Mouse (Mus musculus) fibroblast of lung, adult 2 months (primary cell): ENCODE measurements around the gene Dcst1.

ENCODE experiments used
- DNase-seq: peaks from one replicate; pipeline ENCODE4 v3.0.0-alpha.2; 2011; ENCODE audit warnings: low read depth

Dcst1 gene

DNA sequence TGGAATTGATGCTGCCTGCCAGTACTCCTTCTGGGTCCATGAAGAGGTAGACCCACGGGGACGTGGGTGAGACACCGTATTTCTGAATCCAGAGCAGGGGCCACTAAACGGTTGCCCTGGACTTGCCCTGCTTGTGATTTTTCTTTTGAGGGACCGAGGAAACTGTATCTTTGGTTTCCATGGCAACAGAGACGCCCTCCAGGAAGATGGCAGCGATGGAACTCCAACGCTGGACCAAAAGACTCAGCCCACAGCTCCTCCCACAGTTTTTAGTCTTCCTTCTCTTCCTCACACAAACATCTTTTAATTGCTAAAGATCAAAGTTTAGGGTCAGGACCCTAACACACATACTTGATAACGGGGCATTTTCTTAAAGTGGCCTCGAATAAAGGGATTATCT, 33.0 kb downstream of the Dcst1 start:
- no peak for DNase-seq

DNA sequence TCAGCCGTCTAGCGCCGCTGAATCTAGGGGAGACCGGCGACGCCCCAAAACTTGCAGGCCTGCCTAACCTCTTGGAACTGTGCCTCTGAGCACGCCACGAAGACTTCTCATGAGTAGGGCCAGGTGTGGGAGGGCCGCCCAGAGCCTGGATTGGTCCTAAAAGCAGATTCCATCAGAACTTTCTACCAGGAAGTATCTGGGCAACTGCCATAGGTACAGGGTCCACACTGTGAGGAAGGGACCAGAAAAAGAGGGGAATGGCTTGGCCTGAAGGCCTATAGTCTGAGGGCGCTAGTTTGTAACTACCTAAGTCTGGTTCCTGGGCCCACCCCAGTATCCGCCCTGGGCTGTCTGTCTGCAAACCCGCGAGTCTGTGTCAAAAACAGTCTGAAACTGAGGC, 33.5 kb downstream of the Dcst1 start:
- DNase-seq = no peak

DNA sequence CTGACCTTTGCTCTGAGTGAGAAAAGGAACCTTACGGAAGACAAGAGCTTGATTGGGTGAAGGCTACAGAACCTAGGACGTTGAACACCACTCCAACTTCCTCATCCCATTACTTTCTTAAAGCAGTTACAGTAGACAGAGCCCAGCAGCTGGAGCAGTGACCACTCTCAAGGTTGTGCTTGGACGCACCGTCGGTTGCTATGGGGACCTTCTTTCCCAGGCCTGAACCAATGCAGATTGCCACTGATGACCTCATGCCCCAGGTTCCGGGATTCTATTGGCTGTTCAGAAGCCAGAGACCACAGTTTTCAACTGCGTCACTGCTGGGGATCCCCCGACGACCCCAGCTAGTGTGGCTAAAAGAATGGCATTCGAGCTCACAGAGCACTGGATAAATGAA, 34.1 kb downstream of the Dcst1 start:
- no peak for DNase-seq

DNA sequence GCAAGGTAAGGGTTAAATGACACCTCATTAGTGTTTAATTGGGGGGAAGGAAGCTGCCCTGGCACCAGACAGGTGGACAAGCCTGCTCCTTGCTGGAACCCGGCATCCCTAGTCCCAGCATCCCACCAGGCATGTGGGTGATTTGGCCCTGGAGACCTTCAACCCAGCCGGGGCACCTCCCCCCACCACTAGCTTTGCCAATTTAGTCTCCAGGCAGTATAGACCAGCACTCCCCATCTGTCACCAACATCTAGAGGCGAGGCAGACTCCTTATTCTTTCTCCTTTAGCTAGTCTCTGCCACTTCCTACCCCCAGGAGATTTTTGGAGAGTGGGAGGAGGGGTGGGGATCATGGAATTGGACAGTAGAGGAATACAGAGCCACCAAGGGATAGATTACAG, 34.7 kb downstream of the Dcst1 start:
- no peak for DNase-seq

DNA sequence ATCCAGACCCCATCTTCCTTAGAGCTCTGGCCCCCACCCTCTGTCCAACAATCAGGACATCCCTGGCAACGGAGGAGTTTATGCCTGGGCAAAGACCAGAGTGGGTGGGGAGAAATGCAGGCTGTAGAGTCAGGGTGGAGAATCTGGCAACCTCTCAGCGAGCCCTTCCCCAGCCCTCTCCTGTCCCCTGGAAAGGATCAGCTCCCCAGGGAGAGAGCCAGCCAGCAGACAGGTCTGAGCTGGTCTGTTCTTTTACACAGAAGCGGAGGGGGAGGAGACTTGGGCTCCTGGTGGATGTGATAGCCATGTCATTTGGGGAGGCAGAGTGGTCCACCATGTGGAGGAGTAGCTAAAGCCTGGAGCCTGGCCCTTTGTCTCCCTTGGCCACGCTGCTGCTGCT, 36.4 kb downstream of the Dcst1 start:
- no peak for DNase-seq

DNA sequence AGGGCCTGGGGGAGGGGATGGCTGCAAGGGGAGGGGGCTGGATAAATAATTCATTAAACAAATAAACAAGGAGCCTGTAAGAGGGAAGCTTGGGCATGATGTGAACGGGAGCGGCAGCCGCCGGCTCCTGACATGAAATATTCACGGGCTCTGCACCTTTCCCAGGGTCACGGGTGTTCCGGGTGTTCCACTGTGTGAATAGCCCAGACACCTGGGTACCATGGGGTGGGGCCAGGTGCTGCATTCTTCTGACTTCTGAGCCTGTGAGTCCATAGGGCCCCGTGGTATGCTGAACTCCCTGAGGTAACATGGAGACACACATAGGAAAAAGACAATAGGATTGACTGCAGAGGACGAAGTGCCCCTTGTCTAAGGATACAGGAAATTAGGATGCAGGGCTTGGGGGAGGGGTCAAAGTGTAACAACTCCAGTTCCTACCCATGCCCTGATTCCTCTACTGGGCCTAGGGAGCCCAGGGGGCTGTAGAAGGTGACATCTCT, 37.6 kb downstream of the Dcst1 start:
- no peak for DNase-seq

DNA sequence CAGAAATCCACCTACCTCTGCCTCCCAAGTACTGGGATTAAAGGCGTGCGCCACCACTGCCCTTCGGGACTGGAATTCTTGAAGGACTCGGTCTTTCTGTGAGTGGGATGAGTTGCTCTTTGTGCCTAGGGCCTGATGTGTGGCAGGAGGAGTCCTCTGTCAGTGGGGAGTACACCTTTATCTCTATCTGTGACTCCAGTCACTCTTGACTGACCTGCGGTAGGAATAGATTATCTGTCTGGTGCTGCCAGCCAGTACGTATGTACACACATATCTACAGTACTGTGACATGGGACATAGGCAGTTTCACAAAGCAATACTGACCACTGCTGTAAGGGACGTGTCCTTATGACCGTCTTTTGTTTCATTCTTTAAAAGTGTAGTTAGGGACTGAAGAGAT, 39.2 kb downstream of the Dcst1 start:
- no peak for DNase-seq

DNA sequence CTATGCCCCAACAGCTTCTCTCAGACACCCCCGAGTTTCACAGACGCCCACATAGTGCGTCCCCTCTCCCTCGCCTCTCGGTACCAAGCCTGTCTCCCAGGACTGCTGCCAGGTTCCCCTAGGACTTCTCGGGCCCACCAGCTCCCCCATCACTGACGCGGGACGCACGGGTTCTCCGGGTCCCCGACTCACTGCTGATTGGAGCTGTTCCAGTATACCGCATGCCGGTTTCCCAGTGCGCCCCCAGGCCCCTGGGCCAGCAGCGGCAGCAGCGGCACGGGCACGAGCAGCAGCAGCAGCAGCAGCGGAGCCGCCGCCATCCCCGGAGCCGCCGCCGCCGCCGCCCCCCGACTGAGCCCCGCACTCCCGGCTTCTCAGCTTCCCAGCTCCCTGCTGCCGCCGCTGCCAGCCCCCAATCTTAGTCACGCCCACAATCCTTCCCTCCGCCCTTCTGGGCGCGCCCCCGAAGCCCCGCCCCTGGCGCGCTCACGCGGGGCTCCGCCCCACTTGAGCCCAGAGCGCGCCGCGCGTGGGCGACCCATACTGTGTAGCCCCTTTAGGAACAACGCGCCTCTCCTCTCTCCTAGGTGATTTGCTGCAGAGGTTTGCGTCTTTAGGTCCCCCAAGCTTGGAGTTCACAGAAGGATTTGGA, 42.4 kb downstream of the Dcst1 start, which contains the start of gene Efna3:
Gene Efna3, minus strand, starts transcription at position 452 of the 652 bp plus-strand sequence.
- no peak for DNase-seq

DNA sequence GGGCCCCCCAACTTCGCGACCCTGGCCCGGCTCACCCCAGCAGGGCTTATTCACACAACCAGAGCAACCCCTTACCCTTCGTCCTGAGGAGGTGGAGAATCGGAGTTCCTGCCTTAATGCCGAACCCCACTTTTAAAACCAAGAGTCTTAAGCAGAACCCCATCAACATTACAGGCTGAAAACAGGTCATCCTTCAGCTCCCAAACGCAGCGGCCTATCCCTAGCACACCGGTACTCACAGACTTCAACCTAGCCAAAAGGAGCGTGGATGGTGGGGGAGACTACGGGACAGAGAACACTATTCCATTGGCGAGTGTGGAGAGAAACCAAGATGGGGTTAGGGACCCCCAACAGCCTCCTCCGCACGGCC, 42.9 kb downstream of the Dcst1 start:
- DNase-seq = no peak

DNA sequence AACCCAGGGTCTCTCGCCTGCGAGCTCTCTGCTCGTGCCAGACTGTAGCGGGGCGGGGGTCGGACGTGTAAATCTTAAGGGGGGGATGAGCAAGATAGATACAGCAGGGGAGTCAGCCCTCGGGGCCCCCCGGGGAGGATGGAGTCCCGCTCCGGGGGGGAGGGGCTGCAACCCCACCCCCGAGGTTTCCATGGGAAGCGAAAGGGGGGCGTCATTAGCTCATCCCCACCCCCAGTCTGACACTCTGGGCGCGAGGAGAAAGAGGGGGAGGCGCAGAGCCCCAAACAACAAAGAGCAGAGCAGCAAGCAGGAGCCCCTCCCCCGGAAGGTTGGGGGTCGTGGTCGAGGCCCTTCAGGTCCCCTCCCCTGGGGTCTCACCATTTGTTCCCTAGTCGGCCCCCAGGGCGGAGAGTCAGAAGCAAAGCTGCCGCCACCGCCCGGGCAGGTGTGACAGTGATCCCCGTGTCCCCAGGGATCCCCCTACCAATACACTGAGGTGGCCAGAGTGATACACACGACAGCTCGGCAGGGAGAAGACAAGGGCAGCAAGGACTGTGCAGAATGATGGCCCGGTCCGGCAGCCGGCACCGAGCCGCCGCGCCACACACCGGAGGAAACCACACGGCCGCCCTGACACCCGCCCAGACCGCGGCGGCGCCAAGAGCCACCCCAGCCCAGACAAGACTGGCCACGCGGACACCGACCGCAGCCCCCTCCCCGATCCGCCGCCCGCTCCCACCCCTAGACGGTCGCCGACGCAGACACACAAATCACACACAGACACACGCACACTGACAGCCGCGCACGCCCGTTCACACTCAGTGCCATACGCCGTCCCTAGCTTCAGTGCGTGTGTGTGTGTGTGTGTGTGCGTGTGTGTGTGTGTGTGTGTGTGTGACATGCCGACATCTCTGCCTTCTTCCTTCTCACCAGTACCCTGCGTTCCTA, 43.6 kb downstream of the Dcst1 start:
- no peak for DNase-seq

DNA sequence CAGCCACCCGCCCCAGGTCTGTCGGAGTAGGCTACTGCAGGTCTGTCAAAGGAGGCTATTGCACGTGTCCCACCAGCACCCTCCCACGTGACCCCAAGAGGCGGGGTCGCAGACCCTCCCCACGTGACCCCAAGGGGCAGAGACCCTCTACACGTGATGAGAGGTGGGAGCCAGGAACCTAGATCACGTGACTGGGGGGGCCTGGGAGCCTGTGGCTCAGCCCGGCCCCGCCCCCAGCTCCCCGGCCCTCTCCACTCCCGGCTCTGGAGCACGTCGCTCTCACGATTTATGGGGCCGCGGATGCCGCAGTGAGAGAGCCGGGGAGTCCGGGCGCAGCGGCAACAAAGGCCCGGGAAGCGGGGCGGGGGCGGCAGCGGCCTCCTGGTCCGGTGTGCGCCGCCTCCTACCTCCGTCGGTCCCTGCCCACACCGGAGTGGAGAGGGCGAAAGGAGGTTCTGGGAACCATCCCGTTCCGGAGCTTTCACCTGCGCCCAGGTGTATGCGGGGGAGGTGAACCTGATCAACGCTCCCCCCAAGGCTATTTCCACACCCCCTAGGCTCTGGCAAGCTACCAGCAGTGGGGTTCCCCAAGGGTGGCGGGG, 44.4 kb downstream of the Dcst1 start:
- no peak for DNase-seq

DNA sequence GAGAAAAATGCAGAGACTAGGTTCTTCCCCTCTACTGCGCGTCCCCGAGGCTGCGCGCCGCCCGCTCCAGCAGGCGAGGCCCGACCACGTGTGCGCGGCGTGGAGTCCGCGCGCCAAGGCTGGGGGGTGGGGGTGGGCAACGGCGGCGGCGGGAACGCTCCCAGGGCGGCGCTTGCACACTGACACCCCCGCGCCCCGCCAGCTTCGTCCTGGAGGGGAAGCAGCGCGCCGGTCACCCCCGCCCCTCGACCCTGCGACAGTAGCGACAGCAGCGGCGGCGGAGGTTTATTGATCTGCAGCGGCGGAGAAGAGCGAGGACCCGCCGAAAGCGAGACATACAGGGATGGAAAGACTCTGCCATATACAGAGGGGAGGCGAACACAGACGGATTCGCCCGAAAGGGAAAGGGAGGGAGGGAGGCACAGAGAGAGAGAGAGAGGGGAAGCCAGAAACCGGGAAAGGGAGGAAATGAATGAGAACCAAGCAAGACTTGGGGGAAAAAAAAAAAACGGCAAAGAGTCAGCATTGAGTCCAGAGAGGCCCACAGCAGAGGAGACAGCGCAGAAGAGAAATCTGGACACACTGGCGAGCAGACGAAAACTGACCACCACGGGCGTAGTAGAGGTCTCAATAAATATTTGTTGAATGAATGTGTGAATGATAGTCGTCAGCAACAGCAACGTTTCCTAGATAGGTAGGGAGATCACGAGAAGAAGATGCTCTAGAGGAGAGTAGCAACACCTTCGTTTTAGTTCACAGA, 45.3 kb downstream of the Dcst1 start:
- DNase-seq = no peak

DNA sequence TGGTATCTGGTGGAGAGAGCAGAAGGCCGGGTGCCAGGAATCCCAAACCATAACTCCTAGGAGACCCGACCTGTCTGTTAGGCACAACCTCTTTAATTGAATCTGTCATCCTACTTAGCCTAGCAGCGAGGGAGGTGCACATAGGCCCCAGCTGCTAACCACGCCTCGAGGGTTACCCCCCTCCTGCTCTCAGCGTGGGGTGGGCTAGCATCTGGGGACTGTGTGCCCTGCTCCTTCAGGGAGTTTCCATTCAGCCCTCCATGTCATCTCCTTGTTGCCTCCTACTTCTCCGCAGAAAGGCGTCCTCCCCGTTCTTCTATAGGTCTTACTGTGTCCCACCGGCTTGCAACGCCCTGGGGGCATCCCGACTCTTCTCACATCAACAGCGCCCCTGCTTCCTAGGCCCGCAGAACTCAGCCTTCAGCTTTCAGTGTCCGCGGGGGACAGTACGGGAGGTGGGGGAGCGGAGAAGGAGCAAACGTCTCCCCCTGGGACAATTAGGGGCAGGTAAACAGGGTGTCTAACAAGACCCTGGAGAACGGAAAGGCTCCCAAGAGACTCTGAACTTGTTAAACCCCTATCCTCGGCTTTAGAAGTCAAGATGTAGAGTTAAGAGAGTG, 46.0 kb downstream of the Dcst1 start:
- DNase-seq = no peak

DNA sequence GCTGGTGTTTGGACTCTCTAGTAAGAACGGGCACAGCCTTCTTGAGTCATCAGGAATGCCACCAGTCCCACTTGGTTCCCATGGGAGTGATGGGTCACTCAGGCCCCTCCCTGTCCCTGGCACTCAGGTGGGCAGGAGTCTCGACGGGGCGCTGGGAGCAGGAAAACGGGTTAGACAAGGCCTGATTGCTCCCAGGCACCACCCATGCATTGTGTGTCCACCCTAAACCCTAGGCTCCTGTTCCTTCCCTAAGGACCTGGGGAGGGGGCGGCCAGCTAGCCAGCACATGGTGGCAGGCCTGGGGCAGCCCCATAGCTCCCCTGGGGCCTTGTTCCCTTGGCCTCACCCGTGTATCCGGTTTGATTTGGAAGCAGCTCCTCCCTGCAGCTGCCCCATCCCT, 46.7 kb downstream of the Dcst1 start:
- no peak for DNase-seq

DNA sequence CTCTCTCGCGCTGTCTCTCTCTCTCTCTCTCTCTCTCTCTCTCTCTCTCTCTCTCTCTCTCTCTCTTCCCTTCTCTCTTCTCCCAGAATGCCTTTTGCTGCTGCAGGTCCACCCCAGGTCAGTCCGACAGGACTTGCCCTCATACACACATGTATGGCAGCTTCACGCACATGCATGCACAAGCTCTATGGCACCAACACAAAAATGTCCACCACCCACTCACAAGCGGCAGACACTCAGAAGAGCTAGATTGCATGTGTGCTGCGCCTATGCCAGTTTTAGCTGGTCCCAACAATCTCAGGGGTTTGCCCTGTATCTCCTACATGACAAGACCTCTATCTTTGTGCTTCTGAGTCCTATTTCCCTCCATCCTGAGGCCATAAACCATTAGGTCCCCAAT, 47.8 kb downstream of the Dcst1 start:
- no peak for DNase-seq

DNA sequence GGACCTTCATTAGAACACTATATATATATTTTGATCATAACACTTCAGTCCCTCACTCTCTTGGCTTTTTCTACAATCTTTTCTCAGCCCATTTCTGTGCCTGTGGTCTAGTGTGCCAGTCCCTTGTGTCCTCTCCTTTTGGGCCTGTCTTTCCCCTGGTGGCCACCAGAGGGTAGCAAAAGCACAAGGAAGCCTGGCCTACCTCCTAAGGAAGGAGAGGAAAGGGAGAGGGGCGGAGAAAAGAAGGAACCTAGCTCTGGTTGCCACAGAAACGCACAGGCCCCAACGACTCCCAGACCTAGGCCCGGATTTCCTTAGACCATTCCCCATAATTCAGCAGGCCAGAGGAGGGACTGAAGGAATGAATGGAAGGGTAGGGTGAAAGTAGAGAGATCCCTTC, 48.2 kb downstream of the Dcst1 start:
- DNase-seq = no peak

DNA sequence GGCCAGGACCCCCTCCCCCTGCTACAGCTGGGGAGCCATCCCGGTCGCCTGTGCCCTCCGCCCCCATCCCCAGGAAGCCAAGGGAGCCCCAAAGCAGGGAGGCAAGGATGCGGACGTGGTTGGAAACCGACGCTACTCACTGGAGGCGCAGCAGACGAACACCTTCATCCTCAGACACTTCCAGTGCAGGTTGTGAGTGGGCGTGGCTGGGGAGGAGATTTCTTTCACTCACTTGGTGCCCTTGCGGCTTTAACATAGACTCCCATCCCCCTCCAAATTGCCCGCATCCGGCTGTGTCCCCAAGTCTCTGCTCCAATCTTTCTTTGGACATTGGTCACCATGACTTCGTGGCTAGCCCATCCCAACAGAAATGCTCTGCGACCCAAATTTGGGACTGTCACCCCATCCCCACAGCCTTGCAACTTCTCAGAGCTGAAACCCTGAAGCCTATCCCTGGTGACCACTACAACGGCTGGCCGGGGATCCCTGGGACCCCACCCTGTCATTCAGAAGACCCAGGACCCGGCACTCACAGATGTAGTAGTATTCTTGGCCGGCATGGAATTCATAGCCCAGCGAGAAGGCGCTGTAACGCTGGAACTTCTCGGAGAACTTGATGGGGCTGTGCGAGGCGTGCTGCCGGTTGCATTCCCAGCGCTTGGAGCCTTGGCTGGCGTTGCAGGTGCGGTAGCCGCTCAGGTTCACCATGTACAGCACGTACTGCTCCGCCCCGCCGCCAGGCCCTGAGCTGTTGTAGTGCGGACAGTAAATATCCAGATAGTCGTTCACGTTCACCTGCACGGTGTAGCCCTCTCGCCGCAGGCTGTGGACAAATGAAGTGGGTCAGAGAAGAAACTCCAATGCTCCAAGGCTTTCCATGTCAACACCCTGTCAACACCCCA, 48.9 kb downstream of the Dcst1 start:
- DNase-seq = no peak

DNA sequence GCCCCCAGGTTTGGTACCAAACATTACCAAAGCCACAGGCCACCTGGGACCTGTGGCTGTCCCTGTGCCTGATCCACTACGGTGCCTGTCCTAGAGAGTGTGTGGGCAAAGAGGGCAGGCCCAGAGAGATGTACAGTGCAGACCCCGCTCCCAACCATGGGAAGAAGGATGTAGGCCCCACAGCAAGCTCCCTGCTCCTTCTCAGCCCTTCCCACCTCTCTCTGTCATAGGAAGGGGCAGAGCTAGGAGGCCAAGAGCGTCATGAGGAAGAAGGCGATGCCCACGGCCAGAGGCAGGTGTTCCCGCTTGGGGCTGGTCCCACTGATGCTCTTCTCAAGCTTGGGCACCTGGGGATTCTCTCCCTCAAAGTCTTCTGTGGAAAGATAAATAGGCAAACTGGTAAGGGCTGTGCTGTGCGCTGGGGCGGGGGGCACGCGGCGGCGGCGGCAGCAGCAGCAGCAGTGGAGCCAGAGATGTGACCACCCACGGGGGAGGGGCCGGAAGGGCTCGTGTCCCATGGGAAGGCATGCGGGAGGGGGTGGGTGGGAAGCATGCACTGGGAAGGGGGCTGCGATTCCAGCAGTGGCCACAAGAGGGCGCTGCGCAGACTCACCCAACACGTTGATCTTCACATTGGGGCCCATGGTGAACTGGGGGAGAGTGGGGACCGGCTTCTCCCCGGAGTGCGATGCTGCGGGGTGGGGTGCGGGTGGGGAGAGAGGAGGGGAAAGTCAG, 49.7 kb downstream of the Dcst1 start:
- no peak for DNase-seq

DNA sequence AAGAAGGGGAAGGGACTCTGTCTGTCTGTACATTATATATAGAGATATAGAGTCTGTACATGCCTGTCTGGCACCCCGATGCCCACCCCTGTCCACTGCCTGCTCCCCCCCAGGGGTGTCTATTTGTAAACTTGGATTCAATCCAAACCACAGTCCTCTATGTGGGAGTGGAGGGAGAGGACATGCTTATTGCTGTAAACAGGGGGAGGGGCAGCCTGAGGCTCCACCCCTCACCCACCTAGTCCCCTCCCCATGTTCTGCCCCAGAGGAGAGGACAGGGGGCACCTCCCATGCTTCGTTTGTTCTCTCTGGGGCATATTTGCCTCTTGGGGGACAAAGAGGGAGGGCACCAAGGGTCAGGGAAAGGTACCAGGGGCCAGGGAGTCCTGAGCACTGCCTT, 50.3 kb downstream of the Dcst1 start:
- DNase-seq = no peak

DNA sequence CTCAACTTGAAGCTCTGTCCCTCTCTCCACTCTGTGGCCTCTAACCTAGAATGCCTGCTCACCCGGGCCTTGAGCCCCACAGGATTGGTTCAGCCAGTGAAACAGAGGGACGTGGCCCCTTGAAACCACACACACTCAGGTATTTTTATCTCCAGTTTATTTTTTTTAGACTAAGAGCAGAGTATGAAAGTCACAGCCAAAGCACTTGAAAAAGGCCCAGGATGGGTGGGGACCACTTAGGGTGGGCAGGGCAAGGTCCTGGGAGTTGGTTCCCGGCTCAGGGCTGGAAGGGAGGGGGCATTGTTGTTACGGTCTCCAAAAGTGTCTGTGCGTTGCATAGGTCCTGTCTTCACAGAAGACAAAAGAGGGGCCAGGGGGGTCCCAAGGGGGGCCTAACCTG, 50.7 kb downstream of the Dcst1 start:
- no peak for DNase-seq
